Mouse (Mus musculus): ENCODE data around the gene Anapc13.

Gene Anapc13

GRCm38 (mm10) chr9:102601666-102602065 lies 24.4 kb upstream of the Anapc13 start:
- Histone ChIP-seq H3K36me3 (ENCODE audit: insufficient read depth, low read length) (peaks cover 34% of the 10 kb centered on the region), H3K4me3 (replicated peaks; ENCODE audit: low read length) (no peak overlapping the region), H3K9me3 (ENCODE audit: low read length) (no peaks in the 10 kb centered on the region), H3K4me1 (replicated peaks; ENCODE audit: low read depth, low read length) (no peaks in the 10 kb centered on the region), H3K27me3 (ENCODE audit: insufficient read depth, low read length) (no peaks in the 10 kb centered on the region)
- TF ChIP-seq POU5F1 (IDR thresholded peaks at IDR 0.05; ENCODE audit: borderline replicate concordance, low read length) (no peak), NANOG (IDR thresholded peaks at IDR 0.05; ENCODE audit: borderline replicate concordance, low read length) (no peak), CTCF (conservative IDR thresholded peaks at IDR 0.05; ENCODE audit: low read length) (no peak)

DNA sequence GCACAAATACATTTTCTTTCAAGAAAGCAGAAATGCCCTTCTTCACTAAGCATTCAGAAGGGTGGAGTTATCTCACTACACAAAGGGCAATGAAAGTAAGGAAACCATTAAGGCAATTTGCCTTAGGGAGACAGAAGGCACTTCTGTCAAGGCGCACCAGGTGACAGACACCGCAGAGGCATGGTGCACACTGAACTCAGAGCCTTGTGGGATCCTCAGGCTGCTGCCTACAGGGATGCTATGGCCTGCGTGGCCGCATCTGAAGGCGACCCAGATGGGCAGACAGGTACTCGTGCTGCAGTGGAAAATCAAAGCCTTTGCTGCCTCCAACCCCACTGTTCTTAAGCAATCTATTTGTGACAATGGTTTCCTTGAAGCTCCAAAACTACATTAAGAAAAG lies 20.9 kb upstream of the Anapc13 start:
- H3K4me3 ChIP-seq (replicated peaks; ENCODE audit: low read length): no peak overlapping the region
- TF ChIP-seq NANOG (IDR thresholded peaks at IDR 0.05; ENCODE audit: borderline replicate concordance, low read length) (no peak), POU5F1 (IDR thresholded peaks at IDR 0.05; ENCODE audit: borderline replicate concordance, low read length) (no peak), CTCF (conservative IDR thresholded peaks at IDR 0.05; ENCODE audit: low read length) (no peak)
- H3K9me3 ChIP-seq (ENCODE audit: low read length): no peaks in the 10 kb centered on the region
- H3K4me1 ChIP-seq (replicated peaks; ENCODE audit: low read depth, low read length): no peaks in the 10 kb centered on the region
- no peaks in the 10 kb centered on the region for H3K27me3 ChIP-seq (ENCODE audit: insufficient read depth, low read length)
- H3K36me3 ChIP-seq (ENCODE audit: insufficient read depth, low read length): peaks cover 37% of the 10 kb centered on the region

DNA sequence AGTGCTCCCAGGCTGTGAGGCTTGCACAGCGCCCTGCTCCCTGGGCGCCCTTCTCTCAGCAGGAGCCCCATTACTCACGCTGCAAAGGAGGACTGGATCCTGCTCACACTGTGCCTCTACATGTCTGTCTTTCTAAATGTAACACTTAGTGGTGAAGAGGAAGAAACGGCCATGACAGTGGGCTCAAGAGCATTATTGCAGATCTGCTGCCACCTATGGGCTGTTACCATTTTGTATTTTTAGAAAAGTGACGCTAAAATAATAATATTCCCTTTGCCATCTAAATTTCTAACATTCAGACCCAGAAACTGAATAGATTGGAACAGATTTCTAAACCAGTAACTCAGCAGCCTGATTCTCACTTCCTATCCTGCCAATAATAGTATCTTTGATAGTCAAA lies 18.6 kb upstream of the Anapc13 start:
- H3K36me3 ChIP-seq (ENCODE audit: insufficient read depth, low read length): peaks cover 31% of the 10 kb centered on the region
- no peaks in the 10 kb centered on the region for H3K9me3 ChIP-seq (ENCODE audit: low read length)
- no peak for TF ChIP-seq POU5F1 (IDR thresholded peaks at IDR 0.05; ENCODE audit: borderline replicate concordance, low read length)
- peak; percentile 32; the same call in 1 of the 2 replicates for TF ChIP-seq CTCF (conservative IDR thresholded peaks at IDR 0.05; ENCODE audit: low read length)
- H3K4me1 ChIP-seq (replicated peaks; ENCODE audit: low read depth, low read length): 0 out of 2 replicates have a peak, but pooled peaks cover 1% of the 10 kb centered on the region
- no peaks in the 10 kb centered on the region for H3K27me3 ChIP-seq (ENCODE audit: insufficient read depth, low read length)
- no peak overlapping the region for H3K4me3 ChIP-seq (replicated peaks; ENCODE audit: low read length)

GRCm38 (mm10) chr9:102609221-102609620 lies 16.9 kb upstream of the Anapc13 start:
- Histone ChIP-seq H3K4me1 (replicated peaks; ENCODE audit: low read depth, low read length) (0 out of 2 replicates have a peak, but pooled peaks cover 3% of the 10 kb centered on the region), H3K36me3 (ENCODE audit: insufficient read depth, low read length) (peaks cover 41% of the 10 kb centered on the region), H3K4me3 (replicated peaks; ENCODE audit: low read length) (no peak overlapping the region), H3K27me3 (ENCODE audit: insufficient read depth, low read length) (no peaks in the 10 kb centered on the region), H3K9me3 (ENCODE audit: low read length) (no peaks in the 10 kb centered on the region)
- TF ChIP-seq NANOG (IDR thresholded peaks at IDR 0.05; ENCODE audit: borderline replicate concordance, low read length) (no peak), POU5F1 (IDR thresholded peaks at IDR 0.05; ENCODE audit: borderline replicate concordance, low read length) (no peak), CTCF (conservative IDR thresholded peaks at IDR 0.05; ENCODE audit: low read length) (no peak)

DNA sequence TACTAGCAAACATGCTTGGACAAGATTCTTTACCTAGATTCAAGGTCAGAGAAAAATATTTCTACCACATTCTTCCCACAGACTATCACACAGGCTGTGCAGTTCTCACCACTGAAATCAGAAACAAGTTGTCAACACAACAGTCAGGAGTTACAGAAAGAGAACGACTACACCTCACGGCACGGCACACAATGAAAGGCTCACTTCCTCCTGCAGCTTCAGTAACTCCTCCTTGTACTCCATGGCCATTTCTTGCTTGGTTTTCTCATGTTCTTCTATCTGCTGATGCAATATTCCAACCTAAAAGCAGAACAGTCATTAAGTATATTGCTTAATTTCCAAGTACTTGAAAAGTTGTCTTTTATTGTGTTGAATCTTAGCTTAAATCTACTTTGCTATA lies 11.0 kb upstream of the Anapc13 start:
- Histone ChIP-seq H3K36me3 (ENCODE audit: insufficient read depth, low read length) (peaks cover 64% of the 10 kb centered on the region), H3K4me1 (replicated peaks; ENCODE audit: low read depth, low read length) (0 out of 2 replicates have a peak, but pooled peaks cover 3% of the 10 kb centered on the region), H3K27me3 (ENCODE audit: insufficient read depth, low read length) (no peaks in the 10 kb centered on the region), H3K4me3 (replicated peaks; ENCODE audit: low read length) (no peak overlapping the region), H3K9me3 (ENCODE audit: low read length) (no peaks in the 10 kb centered on the region)
- TF ChIP-seq POU5F1 (IDR thresholded peaks at IDR 0.05; ENCODE audit: borderline replicate concordance, low read length) (no peak), CTCF (conservative IDR thresholded peaks at IDR 0.05; ENCODE audit: low read length) (no peak), NANOG (IDR thresholded peaks at IDR 0.05; ENCODE audit: borderline replicate concordance, low read length) (no peak)

- Histone ChIP-seq H3K9me3 (ENCODE audit: low read length) (no peaks in the 10 kb centered on the region), H3K27me3 (ENCODE audit: insufficient read depth, low read length) (no peaks in the 10 kb centered on the region), H3K4me1 (replicated peaks; ENCODE audit: low read depth, low read length) (peaks cover 5% of the 10 kb centered on the region), H3K4me3 (replicated peaks; ENCODE audit: low read length) (no peak overlapping the region), H3K36me3 (ENCODE audit: insufficient read depth, low read length) (peaks cover 57% of the 10 kb centered on the region)
- TF ChIP-seq NANOG (IDR thresholded peaks at IDR 0.05; ENCODE audit: borderline replicate concordance, low read length) (no peak), POU5F1 (IDR thresholded peaks at IDR 0.05; ENCODE audit: borderline replicate concordance, low read length) (no peak), CTCF (conservative IDR thresholded peaks at IDR 0.05; ENCODE audit: low read length) (no peak)
These were observed 9.8 kb upstream of the Anapc13 start for GRCm38 (mm10) chr9:102616267-102616666.

DNA sequence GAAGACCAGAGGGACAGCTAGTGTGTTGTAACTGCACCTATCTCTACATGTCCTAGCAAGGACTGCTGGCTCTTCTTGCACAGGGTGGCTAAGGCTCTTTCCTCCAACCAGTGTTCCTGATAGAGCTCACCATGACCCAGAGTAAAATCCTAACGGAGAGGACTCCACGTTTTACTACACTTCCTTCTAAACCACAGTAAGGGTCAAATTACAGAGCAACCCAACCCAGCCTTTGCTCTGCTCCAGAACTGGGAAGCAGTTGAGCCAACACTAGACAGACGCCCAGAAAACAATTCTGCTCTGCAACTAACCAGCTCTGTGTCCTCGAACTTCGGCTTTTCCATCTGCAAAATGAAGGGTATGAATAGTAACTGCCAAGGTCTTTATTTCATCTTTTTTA lies 4.7 kb upstream of the Anapc13 start:
- Histone ChIP-seq H3K4me3 (replicated peaks; ENCODE audit: low read length) (no peak overlapping the region), H3K27me3 (ENCODE audit: insufficient read depth, low read length) (no peaks in the 10 kb centered on the region), H3K4me1 (replicated peaks; ENCODE audit: low read depth, low read length) (peaks cover 25% of the 10 kb centered on the region), H3K9me3 (ENCODE audit: low read length) (no peaks in the 10 kb centered on the region), H3K36me3 (ENCODE audit: insufficient read depth, low read length) (peaks cover 22% of the 10 kb centered on the region)
- TF ChIP-seq CTCF (conservative IDR thresholded peaks at IDR 0.05; ENCODE audit: low read length) (no peak), NANOG (IDR thresholded peaks at IDR 0.05; ENCODE audit: borderline replicate concordance, low read length) (no peak), POU5F1 (IDR thresholded peaks at IDR 0.05; ENCODE audit: borderline replicate concordance, low read length) (no peak)

DNA sequence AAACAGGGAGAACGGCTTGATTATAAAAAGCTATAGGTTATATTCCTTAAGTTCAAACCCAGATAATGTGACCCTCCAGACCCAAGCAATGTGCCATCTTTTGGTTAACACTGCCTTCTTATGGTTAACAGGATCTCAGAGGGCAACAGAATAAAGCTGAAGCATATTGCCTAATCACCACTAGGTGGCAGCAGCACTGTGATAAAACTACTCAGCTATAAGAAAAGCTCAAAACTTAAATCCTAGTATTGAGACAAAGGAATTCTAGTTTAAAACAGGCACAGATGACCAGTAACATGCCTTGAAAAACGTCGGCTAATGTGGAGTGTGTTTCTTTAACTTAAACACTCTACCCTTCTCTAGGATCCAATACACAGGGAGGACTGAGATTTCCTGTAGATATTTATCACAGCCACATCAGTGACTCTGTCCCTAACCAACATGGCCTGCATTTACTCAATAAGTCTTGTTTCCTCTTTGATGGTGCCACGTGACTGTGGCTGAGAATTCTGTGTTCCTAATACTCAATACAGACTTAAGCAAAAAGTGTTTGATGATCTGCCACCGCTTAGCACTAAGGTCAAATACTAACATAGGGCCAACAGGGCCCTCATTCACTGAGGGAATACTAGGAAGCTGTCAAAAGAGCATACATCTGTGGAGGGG lies 3.8 kb upstream of the Anapc13 start:
- H3K4me1 ChIP-seq (replicated peaks; ENCODE audit: low read depth, low read length): peaks cover 31% of the 10 kb centered on the region
- H3K27me3 ChIP-seq (ENCODE audit: insufficient read depth, low read length): no peaks in the 10 kb centered on the region
- TF ChIP-seq POU5F1 (IDR thresholded peaks at IDR 0.05; ENCODE audit: borderline replicate concordance, low read length): no peak
- TF ChIP-seq CTCF (conservative IDR thresholded peaks at IDR 0.05; ENCODE audit: low read length): peak; percentile 84
- H3K36me3 ChIP-seq (ENCODE audit: insufficient read depth, low read length): peaks cover 18% of the 10 kb centered on the region
- H3K9me3 ChIP-seq (ENCODE audit: low read length): no peaks in the 10 kb centered on the region
- H3K4me3 ChIP-seq (replicated peaks; ENCODE audit: low read length): no peak overlapping the region

GRCm38 (mm10) chr9:102622876-102623275 lies 3.2 kb upstream of the Anapc13 start:
- Histone ChIP-seq H3K27me3 (ENCODE audit: insufficient read depth, low read length) (no peaks in the 10 kb centered on the region), H3K9me3 (ENCODE audit: low read length) (no peaks in the 10 kb centered on the region), H3K4me1 (replicated peaks; ENCODE audit: low read depth, low read length) (peaks cover 36% of the 10 kb centered on the region), H3K36me3 (ENCODE audit: insufficient read depth, low read length) (peaks cover 12% of the 10 kb centered on the region), H3K4me3 (replicated peaks; ENCODE audit: low read length) (no peak overlapping the region)
- TF ChIP-seq NANOG (IDR thresholded peaks at IDR 0.05; ENCODE audit: borderline replicate concordance, low read length) (no peak), CTCF (conservative IDR thresholded peaks at IDR 0.05; ENCODE audit: low read length) (no peak), POU5F1 (IDR thresholded peaks at IDR 0.05; ENCODE audit: borderline replicate concordance, low read length) (no peak)

Data from E14TG2a.4 (cell line).